Mouse (Mus musculus): ENCODE results near the gene Ybx3. TPM values are rescaled to one million over a fixed set of nuclear protein-coding genes. Genes with fewer than 3 reads are reported as not detected.

Gene Ybx3
- polyA plus RNA-seq, 1 experiment from 2014 or later, result 67.0 TPM

DNA sequence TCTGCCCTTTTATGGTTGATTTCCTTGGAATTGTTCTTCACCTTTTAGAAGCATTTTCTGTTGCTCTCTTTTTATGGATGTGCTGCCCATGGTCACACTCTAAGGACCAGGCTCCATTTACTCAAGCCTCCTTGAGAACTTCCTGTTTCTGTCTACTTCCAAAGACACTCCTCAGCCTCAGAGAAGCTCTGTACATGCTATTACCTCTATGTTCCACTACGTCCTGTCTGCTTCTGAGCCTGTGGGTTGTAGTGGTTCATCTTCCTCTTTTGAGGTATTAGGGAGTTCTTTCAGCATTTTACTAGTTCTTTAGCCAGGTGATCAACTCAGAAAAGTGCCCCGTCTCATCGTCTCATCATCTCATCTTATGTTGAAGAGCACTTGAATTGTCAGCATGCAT lies 31.3 kb upstream of the Ybx3 start:
- Histone ChIP-seq H3K9me3 (ENCODE audit: control insufficient read depth, low read length) (no peaks in the 10 kb centered on the region), H3K9ac (ENCODE audit: low read length) (no peak overlapping the region), H3K27ac (replicated peaks) (no peak overlapping the region), H3K4me2 (replicated peaks; ENCODE audit: low read depth) (no peak overlapping the region), H3K36me3 (ENCODE audit: control insufficient read depth, insufficient read depth, low read length) (no peaks in the 10 kb centered on the region), H3K4me3 (ENCODE audit: low read depth, low read length) (no peak overlapping the region), H3K4me1 (replicated peaks; ENCODE audit: control insufficient read depth, insufficient read depth) (no peaks in the 10 kb centered on the region), H3K27me3 (ENCODE audit: control insufficient read depth, insufficient read depth, low read length) (no peaks in the 10 kb centered on the region)
- TF ChIP-seq CTCF (IDR thresholded peaks at IDR 0.05; ENCODE audit: low read depth) (no peak), EP300 (optimal IDR thresholded peaks at IDR 0.05) (no peak)
- no peak for DNase-seq (ENCODE audit: low spot score)
- ATAC-seq (ENCODE audit: low FRiP score, low TSS enrichment), result no peak
- 86% methylated on average over 3 of the region's 3 CpGs for WGBS

DNA sequence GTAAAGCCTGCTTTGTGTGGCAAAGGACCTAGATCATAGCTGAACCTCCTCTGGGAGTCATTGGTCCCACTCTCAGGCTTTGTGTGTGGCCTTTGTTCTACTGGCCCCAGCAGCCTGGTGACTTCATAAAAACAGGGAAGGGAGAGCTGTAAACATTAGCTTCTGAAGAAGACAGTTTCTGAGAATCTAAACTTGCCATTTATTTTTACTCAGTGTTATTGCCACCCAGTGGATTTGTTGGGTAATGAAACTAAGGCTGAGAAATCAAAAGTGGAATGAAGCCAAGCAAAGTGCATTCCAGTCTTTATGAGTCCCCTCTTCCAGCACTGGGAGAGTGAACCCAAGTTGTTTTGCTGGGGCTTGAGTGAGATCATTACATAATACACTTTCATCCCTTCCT lies 30.5 kb upstream of the Ybx3 start:
- no peaks in the 10 kb centered on the region for H3K27me3 ChIP-seq (ENCODE audit: control insufficient read depth, insufficient read depth, low read length)
- no peak overlapping the region for H3K9ac ChIP-seq (ENCODE audit: low read length)
- H3K9me3 ChIP-seq (ENCODE audit: control insufficient read depth, low read length), result no peaks in the 10 kb centered on the region
- no peak overlapping the region for H3K4me2 ChIP-seq (replicated peaks; ENCODE audit: low read depth)
- no peak overlapping the region; the same call in 1 of the 2 replicates for H3K27ac ChIP-seq (replicated peaks)
- H3K36me3 ChIP-seq (ENCODE audit: control insufficient read depth, insufficient read depth, low read length), result no peaks in the 10 kb centered on the region
- TF ChIP-seq CTCF (IDR thresholded peaks at IDR 0.05; ENCODE audit: low read depth), result peak; percentile 82
- TF ChIP-seq EP300 (optimal IDR thresholded peaks at IDR 0.05), result no peak
- ATAC-seq (ENCODE audit: low FRiP score, low TSS enrichment) (peak; percentile 83), DNase-seq (ENCODE audit: low spot score) (peak; percentile 23)
- H3K4me3 ChIP-seq (ENCODE audit: low read depth, low read length), result no peak overlapping the region
- H3K4me1 ChIP-seq (replicated peaks; ENCODE audit: control insufficient read depth, insufficient read depth), result no peaks in the 10 kb centered on the region

DNA sequence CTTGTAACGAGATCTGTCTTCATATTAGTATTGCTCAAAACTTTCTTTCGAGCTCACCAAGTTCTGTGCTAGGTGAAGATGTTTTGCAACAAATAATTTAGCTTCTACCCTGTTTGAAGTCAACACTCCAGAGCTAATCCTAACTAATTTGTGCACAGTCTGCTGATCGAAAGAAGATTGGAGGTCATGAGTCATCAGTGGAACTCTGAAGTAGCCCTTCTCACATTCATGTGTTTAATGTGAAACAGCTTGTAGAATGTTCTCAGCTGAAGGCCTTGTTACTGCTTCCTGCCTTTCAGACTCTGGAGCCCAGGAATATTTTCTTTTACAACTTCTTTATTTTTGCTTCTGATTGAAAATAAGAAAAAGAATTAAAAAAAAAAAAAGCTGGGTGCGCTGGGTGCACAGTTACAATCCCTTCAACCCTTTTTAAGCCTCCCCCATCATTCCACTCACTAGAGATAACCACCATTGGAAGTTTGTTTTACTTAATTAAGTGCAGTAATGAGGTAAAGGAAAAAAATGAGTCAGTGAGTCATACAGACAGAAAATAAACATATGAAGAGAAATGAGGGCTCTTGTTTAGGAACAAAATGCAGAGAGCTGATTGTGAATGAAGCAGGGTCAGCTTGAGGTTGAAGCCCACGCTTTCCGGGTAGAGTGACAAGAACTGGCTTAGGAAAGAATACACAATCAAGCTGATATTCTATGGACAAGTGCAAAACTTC lies 23.0 kb upstream of the Ybx3 start:
- Histone ChIP-seq H3K9me3 (ENCODE audit: control insufficient read depth, low read length) (no peaks in the 10 kb centered on the region), H3K27ac (replicated peaks) (no peak overlapping the region), H3K36me3 (ENCODE audit: control insufficient read depth, insufficient read depth, low read length) (no peaks in the 10 kb centered on the region), H3K4me3 (ENCODE audit: low read depth, low read length) (no peak overlapping the region), H3K4me2 (replicated peaks; ENCODE audit: low read depth) (no peak overlapping the region), H3K27me3 (ENCODE audit: control insufficient read depth, insufficient read depth, low read length) (no peaks in the 10 kb centered on the region), H3K4me1 (replicated peaks; ENCODE audit: control insufficient read depth, insufficient read depth) (no peaks in the 10 kb centered on the region), H3K9ac (ENCODE audit: low read length) (no peak overlapping the region)
- DNase-seq (ENCODE audit: low spot score) (no peak), ATAC-seq (ENCODE audit: low FRiP score, low TSS enrichment) (no peak)
- WGBS, result 43% methylated on average over 6 of the region's 6 CpGs
- TF ChIP-seq CTCF (IDR thresholded peaks at IDR 0.05; ENCODE audit: low read depth), result no peak
- no peak for TF ChIP-seq EP300 (optimal IDR thresholded peaks at IDR 0.05)

DNA sequence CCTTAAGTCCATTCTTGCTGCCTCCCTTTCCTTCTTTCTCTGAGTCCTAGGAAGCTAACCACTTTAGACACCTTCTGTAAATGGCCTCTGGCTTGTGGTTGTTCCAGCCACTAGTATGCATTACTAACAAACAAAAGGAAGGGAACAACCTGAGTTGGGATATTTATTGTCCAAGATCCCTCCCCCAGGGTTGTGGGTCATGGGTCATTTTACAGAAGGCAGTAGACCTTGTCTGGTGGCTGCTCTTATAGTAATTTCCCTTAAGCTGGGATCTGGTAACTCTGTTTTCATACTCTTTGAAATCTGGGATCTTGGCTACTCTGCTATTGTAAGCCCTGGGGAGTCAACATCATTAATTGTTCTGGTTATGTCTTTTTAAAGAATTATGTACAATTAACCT lies 18.7 kb upstream of the Ybx3 start:
- TF ChIP-seq EP300 (optimal IDR thresholded peaks at IDR 0.05) (no peak), CTCF (IDR thresholded peaks at IDR 0.05; ENCODE audit: low read depth) (no peak)
- Histone ChIP-seq H3K36me3 (ENCODE audit: control insufficient read depth, insufficient read depth, low read length) (no peaks in the 10 kb centered on the region), H3K9me3 (ENCODE audit: control insufficient read depth, low read length) (no peaks in the 10 kb centered on the region), H3K9ac (ENCODE audit: low read length) (no peak overlapping the region), H3K4me3 (ENCODE audit: low read depth, low read length) (no peak overlapping the region), H3K27ac (replicated peaks) (no peak overlapping the region), H3K4me2 (replicated peaks; ENCODE audit: low read depth) (no peak overlapping the region), H3K4me1 (replicated peaks; ENCODE audit: control insufficient read depth, insufficient read depth) (no peaks in the 10 kb centered on the region), H3K27me3 (ENCODE audit: control insufficient read depth, insufficient read depth, low read length) (no peaks in the 10 kb centered on the region)
- ATAC-seq (ENCODE audit: low FRiP score, low TSS enrichment) (no peak), DNase-seq (ENCODE audit: low spot score) (no peak)

DNA sequence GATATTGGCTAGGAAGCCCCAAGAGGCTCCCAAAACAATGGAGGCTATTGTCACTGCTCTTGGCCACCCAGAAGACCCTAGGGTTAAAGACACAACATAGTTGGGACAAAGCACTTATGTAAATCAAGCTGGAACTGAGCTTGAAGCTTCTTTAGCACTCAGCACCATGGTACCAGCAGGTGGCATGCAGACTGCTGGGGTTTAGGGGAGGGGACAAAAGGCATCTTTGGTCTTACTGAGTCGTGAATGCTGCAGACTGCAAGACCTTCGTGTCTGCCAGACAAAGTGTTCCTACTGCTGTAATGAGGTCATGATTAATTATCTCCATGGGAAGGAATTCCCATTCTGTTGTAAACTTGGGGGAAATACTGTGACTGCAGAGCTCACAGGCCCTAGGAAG lies 17.6 kb upstream of the Ybx3 start:
- no peak overlapping the region for H3K4me2 ChIP-seq (replicated peaks; ENCODE audit: low read depth)
- H3K27ac ChIP-seq (replicated peaks), result no peak overlapping the region
- DNase-seq (ENCODE audit: low spot score) (no peak), ATAC-seq (ENCODE audit: low FRiP score, low TSS enrichment) (no peak)
- H3K9ac ChIP-seq (ENCODE audit: low read length), result no peak overlapping the region
- H3K4me3 ChIP-seq (ENCODE audit: low read depth, low read length), result no peak overlapping the region
- 26% methylated on average over 2 of the region's 2 CpGs for WGBS
- no peaks in the 10 kb centered on the region for H3K4me1 ChIP-seq (replicated peaks; ENCODE audit: control insufficient read depth, insufficient read depth)
- H3K27me3 ChIP-seq (ENCODE audit: control insufficient read depth, insufficient read depth, low read length), result no peaks in the 10 kb centered on the region
- TF ChIP-seq CTCF (IDR thresholded peaks at IDR 0.05; ENCODE audit: low read depth) (no peak), EP300 (optimal IDR thresholded peaks at IDR 0.05) (no peak)
- no peaks in the 10 kb centered on the region for H3K9me3 ChIP-seq (ENCODE audit: control insufficient read depth, low read length)
- H3K36me3 ChIP-seq (ENCODE audit: control insufficient read depth, insufficient read depth, low read length), result no peaks in the 10 kb centered on the region

DNA sequence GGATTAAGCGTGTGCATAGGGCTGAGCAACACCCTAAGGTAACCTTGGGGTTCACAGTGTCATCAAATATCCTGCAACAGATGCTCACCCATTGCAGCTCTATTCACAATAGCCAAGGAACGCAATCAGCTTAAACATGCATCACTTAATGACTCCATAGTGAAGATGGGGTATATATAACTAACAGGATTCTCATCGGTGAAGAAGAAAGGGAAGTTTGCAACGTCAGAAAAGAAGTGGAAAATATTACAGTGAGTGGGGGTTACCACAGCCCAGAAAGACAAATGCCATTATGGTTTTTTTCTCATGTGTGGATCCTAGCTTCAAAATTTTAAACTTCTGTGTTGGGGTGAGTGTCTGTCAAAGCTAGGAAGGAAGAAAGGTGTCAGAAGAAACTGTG lies 16.9 kb upstream of the Ybx3 start:
- Histone ChIP-seq H3K36me3 (ENCODE audit: control insufficient read depth, insufficient read depth, low read length) (no peaks in the 10 kb centered on the region), H3K4me2 (replicated peaks; ENCODE audit: low read depth) (no peak overlapping the region), H3K27me3 (ENCODE audit: control insufficient read depth, insufficient read depth, low read length) (no peaks in the 10 kb centered on the region), H3K9ac (ENCODE audit: low read length) (no peak overlapping the region), H3K4me3 (ENCODE audit: low read depth, low read length) (no peak overlapping the region), H3K4me1 (replicated peaks; ENCODE audit: control insufficient read depth, insufficient read depth) (no peaks in the 10 kb centered on the region), H3K27ac (replicated peaks) (no peak overlapping the region), H3K9me3 (ENCODE audit: control insufficient read depth, low read length) (no peaks in the 10 kb centered on the region)
- ATAC-seq (ENCODE audit: low FRiP score, low TSS enrichment) (no peak), DNase-seq (ENCODE audit: low spot score) (no peak)
- no peak for TF ChIP-seq CTCF (IDR thresholded peaks at IDR 0.05; ENCODE audit: low read depth)
- no peak for TF ChIP-seq EP300 (optimal IDR thresholded peaks at IDR 0.05)
- 81% methylated on average over 4 of the region's 4 CpGs for WGBS

All from stomach, postnatal 0 days (tissue).